Mouse (Mus musculus): Measurements from ENCODE around the gene Tmem94.

Tmem94 gene

DNA sequence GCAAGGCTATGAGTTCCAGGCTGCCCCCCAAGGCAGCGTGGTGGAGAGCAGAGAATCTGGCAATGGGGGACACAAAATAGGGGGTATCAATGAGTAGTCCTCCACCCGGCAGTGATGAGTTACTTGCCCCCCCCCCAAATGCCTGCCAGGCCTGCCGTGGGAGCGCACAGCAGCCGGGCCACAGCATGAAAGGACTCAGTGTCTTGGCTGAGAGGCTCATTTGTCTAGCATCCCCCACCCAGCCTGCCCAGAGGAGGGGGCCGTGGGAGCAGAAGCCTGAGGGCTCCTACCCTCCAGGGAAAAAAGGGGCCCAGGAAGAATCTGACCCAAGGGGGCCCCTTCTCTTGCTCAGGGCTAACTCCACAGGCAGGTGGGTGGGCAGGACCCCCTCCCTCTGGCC lies 42.1 kb downstream of the Tmem94 start:
- in situ Hi-C loops (cut with MboI, MseI) = no loop called here

DNA sequence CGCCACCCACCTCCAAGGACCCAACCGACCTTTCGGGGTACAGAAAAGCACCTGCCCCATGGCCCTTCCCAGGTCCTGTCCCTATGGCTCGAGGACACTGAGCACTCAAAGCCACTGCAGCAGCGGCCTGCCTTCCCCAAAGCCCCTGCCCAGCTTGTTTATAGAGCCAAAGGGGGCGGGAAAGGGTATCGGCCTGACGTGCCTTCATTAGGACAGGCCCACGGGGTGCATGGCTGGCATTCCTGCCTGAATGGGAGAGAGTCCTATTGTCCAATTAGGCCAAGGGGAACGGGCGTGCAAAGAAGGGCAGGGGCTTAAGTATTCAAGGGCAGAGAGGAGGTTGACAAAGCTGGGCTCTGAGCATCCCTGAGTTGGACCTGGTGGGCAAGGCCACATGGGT lies 42.7 kb downstream of the Tmem94 start:
- in situ Hi-C loops (cut with MboI, MseI) = no loop called here

- in situ Hi-C loops (cut with MboI, MseI) = no loop called here
Observed at GRCm38 (mm10) chr11:115808696-115809310, 43.6 kb downstream of the Tmem94 start.

DNA sequence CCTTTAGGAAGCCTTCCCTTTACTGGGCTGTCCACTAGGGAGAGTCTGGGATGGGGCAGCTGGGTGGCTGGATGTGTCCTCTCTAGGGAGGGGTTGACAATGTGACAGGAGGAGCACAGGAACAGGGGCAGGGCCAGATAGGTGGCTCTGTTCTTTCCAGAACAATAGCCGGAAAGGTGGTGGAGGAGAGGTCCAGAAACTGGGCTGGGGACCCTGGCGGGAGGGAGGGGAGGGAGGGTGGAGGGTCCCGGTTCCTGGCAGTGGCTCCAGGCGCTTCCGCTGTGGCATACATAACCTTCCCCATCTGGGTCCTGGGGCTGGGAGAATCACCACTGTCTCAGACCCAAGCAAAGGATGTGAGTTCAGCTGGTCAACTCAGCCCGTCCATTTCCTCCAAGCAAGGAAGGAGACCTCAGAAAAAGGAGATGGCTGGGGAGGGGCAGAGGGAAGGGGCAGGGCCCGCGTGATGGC lies 44.1 kb downstream of the Tmem94 start:
- in situ Hi-C loops (cut with MboI, MseI) = no loop called here

DNA sequence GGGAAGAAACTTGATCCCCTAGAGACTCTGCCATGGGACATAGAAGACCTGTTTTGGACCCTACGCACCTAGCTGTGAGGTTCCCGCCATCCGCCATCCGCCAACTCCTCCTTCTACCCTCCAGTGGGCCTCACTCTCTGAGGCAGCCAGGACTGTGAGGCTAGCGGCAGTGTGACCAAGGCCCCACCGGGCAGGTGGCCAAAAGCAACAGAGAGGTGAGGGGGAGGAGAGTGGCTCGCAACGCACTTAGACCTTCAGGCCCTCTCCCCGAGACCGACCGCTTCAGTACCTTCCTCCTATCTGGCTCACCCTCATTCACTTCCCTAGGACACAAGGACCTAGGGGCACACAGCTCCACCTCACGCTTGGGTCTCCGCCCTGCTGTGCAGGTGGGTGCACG lies 45.1 kb downstream of the Tmem94 start:
- in situ Hi-C loops (cut with MboI, MseI) = loop anchor here (5.0 kb wide), 1 partner anchor 88 kb away; no protein-coding TSS in a partner anchor

- in situ Hi-C loops (cut with MboI, MseI) = loop anchor here (5.0 kb wide), 1 partner anchor 89 kb away; no protein-coding TSS in a partner anchor
Observed at GRCm38 (mm10) chr11:115811381-115812093, 46.3 kb downstream of the Tmem94 start.

DNA sequence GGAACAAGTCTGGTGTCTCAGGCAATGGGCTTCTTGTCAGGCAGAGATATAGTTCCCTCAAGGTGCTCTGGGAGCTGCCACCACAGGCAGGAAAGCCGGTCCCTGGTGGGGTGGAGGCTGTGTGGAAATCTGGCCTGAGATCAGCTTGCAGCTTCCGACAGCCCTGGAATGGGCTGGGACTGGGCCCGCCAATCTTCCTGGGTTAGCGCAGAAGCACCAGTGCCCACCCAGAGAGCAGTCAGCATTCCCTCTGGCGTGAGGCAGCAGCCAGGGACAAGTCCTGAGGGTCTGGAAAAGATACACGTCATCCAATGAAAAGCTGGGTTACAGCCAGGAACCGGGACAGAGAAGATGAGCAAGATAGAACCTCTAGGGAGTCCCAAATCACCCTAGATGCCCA lies 46.9 kb downstream of the Tmem94 start:
- in situ Hi-C loops (cut with MboI, MseI) = loop anchor here (5.0 kb wide), 1 partner anchor 90 kb away; no protein-coding TSS in a partner anchor

DNA sequence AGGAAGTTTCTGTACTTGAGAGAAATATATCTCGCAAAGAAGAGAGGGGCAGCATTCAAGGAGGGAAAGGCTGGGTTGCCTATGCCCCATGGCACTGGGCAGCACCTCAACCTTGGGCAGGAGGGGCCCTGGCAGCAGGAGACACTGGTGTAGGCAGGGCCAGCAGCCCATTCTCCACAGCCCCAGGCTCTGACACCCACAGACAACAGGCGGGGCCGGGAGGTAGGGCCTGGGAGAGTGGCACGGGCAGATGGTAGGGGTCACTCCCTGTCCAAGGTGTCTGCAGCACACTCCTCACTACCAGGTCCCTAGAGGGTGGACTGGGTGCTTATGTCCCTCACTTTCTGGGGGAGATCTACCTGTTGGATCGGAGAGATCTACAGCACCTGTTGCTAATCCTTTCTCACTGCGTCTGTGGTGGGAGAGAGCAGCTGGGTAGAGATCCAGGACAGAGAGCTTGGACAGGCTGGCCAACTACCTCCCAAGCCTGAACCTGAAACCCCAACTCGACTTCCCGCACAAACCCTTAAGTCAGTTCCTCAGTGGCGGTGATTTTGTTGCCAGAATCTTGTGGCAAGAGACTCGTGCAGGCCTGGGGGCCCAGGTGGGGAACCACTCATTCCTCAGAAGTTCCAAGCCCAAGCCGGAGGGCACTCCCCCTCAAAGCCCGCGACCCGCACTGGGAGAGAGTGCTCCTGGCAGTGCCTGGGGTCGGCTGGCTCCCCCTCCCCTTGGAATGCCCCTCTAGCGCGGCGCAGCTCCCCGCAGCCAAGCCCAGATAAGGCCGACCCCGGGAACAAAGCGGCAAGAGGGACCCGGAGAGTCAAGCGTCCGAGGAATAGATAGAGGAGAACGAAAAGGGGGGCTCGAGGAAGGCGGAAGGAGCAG lies 47.5 kb downstream of the Tmem94 start:
- in situ Hi-C loops (cut with MboI, MseI) = loop anchor here (5.0 kb wide), 1 partner anchor 90 kb away; no protein-coding TSS in a partner anchor

GRCm38 (mm10) chr11:115813507-115814296 lies 48.5 kb downstream of the Tmem94 start, which contains the start of gene Caskin2:
Gene Caskin2, minus strand, starts transcription at chr11:115813639.
- in situ Hi-C loops (cut with MboI, MseI) = loop anchor here (5.0 kb wide), 1 partner anchor 91 kb away; no protein-coding TSS in a partner anchor

GRCm38 (mm10) chr11:115814605-115815450 lies 49.6 kb downstream of the Tmem94 start, which contains the start of gene Tsen54:
Gene Tsen54, plus strand, starts transcription at chr11:115814724.
- in situ Hi-C loops (cut with MboI, MseI) = loop anchor here (5.0 kb wide), 1 partner anchor 93 kb away; no protein-coding TSS in a partner anchor

- in situ Hi-C loops (cut with MboI, MseI) = no loop called here
Observed at GRCm38 (mm10) chr11:115817331-115817730, 52.1 kb downstream of the Tmem94 start.

GRCm38 (mm10) chr11:115819915-115820623 lies 54.8 kb downstream of the Tmem94 start:
- in situ Hi-C loops (cut with MboI, MseI) = no loop called here

- in situ Hi-C loops (cut with MboI, MseI) = no loop called here
Observed at GRCm38 (mm10) chr11:115821001-115821400, 55.8 kb downstream of the Tmem94 start.

DNA sequence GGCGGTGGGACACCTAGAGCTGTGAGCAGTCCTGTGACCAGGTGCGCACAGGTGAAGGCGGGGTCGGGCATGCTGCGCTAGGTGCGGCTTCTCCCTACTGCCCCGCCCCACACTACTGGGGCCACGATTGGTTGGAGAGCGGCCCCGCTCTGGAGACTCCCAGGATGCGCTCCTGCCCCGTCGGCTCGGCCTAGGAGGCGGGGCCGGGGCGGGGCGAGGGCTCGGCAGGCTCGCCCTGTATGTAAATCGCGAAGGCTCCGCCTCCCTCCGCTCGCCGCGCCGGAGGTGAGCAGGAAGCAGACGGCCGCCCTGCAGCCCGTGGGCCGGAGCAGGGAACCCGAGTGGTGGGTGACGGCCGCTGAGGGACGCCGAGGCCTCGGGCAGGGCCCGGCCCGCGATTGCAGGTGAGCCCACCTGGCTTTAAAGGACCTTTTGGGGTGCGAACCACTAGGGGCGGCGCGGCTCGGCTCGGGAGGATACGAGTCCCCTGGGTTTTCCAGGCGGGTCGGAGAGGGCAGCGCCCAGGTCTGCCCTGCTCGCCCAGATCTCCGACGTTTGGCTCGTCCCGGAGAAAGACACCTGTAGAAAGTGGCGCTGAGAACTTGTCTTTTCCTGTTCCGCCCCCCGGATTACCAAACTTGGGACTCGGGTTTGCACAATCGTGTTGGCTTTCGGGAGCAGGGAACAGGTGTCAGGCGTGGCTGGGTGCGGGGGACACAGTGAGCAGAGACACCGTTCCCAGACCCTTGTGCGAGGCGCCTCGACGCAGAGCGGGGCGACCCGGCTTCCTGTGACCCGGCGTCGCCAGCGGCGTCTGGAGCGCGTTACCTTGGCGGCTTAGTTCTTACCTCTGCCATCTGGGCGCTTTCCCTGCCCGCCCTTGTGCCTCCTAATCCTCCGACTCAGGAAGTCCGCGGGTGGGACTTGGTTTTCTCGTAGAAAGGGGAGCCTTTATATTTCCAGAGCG lies 58.8 kb downstream of the Tmem94 start, which contains the start of gene Llgl2:
Llgl2 (plus strand) TSS at position 276 of the 967 bp plus-strand sequence.
- in situ Hi-C loops (cut with MboI, MseI) = no loop called here

GRCm38 (mm10) chr11:115824813-115825212 lies 59.6 kb downstream of the Tmem94 start:
- in situ Hi-C loops (cut with MboI, MseI) = no loop called here

DNA sequence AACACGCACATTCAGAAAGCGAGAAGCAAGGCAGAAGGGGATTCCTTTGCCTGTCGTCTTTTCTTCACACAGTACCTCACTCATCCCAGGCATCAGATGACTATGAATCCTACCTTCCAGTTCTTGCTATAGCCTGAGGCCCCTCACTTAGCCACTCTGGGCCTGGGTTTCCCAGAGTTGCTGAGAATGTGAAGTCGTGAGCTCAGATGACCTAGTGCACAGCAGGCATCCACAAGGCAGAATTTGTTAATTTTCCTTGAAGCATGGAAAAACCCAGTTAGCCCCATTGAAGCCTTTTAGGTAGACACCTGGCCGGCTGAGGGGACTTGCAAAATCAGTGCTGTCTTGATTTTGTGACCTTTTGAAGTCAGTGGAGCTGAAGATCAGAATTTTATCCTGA lies 61.3 kb downstream of the Tmem94 start:
- in situ Hi-C loops (cut with MboI, MseI) = no loop called here

- in situ Hi-C loops (cut with MboI, MseI) = no loop called here
Observed at GRCm38 (mm10) chr11:115827624-115828023, 62.4 kb downstream of the Tmem94 start.

GRCm38 (mm10) chr11:115829036-115829435 lies 63.8 kb downstream of the Tmem94 start:
- in situ Hi-C loops (cut with MboI, MseI) = no loop called here
